Mouse (Mus musculus) cortical plate, adult 2 months (tissue): ENCODE measurements around the gene Cyp27b1.

ENCODE experiments used
- CTCF ChIP-seq: fragments of 200-500 bp; IDR thresholded peaks from 2 replicates; pipeline ENCODE4 v1.5.1; 2011; ENCODE audit warnings: mild to moderate bottlenecking, control low read depth, low read length; ENCODE audit not compliant: insufficient read depth; ENCODE audit errors: extremely low read depth
- POLR2A ChIP-seq: fragments of 200-500 bp; IDR thresholded peaks from 2 replicates; pipeline ENCODE4 v1.6.1; 2011; ENCODE audit warnings: mild to moderate bottlenecking, low read length, control low read depth; ENCODE audit not compliant: insufficient read depth; ENCODE audit errors: extremely low read depth

DNA sequence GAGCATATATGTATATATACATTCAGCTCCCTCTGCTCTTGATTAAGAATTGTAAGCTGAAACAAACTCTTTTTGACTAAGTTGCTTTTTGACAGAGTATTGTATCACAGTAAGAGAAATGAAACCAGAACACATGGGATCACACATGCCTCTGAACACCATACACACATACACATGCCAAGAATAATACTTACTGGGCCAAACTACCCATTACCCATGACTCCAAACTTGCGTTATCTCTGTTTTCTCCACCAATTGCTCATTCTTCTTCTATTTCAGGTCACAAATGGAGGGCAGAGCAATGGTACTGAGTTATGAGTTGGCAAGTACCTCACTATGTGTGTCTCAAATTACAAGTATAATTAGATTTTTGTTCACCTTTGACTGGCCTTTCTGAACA is 25.9 kb downstream of the Cyp27b1 start:
- TF ChIP-seq CTCF: no peak
- TF ChIP-seq POLR2A: no peak
